Mouse (Mus musculus) regulatory T cell (primary cell): ENCODE measurements around the gene Elk4.

Experiments used
- in situ Hi-C: fragments of 300-600 bp; cut with MboI, MseI; formaldehyde crosslinking; loops from one replicate; pipeline ENCODE4 v1.15.1; 2025; ENCODE audit warnings: high pct_unique_total_duplicates

Gene Elk4

GRCm38 (mm10) chr1:131983806-131984205, 23.6 kb upstream of the Elk4 start:
- in situ Hi-C loops: loop anchor here (10.0 kb wide), 1 partner anchor 1099 kb away; the partner anchor contains the start of gene Il24

DNA sequence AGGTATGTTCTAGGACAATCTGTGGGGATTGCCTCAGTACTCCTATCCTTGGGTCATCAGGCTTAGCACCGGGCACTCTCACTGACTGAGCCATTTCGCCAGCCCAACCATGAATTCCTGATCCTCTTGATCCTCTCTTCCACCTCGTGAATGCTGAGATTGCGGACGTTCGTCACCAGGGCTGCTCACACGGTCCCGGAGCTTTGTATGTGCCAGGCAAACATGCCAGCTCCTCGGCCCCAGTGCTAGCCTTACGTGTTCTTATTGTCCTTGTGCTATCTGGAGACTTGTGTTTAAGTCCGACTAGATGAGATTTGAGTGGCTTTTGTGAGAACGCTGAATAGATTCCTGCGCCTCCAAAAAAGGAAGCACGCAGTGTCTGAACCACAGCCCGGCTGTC, 20.0 kb upstream of the Elk4 start:
- in situ Hi-C loops: loop anchor here (10.0 kb wide), 1 partner anchor 1103 kb away; the partner anchor contains the start of gene Il24

- in situ Hi-C loops: loop anchor here (10.0 kb wide), 1 partner anchor 1105 kb away; the partner anchor contains the start of gene Il24
Observed at GRCm38 (mm10) chr1:131989476-131989875, 17.9 kb upstream of the Elk4 start.

DNA sequence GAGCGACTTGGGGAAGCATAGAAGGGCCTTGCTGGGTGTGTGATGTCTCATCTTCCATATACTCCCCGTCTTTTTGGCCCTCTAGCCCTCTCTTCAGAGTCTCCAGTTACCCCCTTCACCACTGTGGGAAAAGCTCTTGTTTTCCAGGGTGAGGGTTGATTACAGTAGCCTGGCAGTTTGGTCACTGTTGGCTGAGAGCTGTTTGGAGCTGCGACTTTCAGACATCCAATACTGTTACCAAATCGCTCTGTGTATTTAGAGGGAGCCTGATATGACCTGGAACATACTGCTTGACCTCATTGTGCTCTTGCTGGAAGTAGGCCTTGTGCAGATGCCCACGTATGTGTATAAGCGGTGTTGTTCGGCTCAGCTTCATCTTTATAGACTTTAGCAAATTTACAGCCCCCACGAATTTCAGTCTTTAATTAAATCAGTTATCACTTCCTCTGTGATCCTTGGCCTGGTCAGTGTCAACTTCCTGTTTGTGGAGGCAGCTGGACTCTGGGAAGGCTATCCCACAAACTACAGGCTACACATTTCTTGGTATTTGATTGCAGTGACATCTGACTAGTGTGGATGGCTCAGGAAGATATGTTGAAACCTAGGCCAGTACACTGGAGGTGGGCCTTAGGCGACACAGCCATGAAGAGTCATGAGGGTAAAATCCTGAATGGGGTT, 17.2 kb upstream of the Elk4 start:
- in situ Hi-C loops: no loop called here

DNA sequence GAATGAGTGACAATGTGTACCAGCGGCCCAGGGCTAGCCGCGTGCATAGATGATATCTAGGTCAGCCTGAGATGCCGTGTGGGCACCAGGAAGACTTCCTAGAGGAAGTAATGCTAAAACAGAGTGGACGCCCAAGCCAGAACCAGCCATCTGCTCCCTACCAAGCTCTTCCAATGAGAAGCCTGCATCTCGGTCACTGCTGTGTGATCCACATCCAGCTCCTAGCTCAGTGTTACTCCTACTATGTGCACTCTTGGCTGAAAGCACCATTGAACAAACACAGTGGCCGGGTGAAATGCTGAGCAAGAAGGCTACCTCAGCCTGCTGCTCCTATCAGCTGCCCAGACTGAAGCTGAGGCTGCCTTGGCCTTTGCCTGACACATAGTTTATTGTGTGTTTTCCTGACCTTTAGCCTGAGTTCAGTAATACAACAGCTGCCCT, 14.8 kb upstream of the Elk4 start:
- in situ Hi-C loops: no loop called here

- in situ Hi-C loops: no loop called here
Observed at GRCm38 (mm10) chr1:131993169-131994040, 14.0 kb upstream of the Elk4 start.

GRCm38 (mm10) chr1:131995062-131995461, 12.3 kb upstream of the Elk4 start:
- in situ Hi-C loops: loop anchor here (5.0 kb wide), 2 partner anchors 52 to 112 kb away; no protein-coding TSS in a partner anchor

DNA sequence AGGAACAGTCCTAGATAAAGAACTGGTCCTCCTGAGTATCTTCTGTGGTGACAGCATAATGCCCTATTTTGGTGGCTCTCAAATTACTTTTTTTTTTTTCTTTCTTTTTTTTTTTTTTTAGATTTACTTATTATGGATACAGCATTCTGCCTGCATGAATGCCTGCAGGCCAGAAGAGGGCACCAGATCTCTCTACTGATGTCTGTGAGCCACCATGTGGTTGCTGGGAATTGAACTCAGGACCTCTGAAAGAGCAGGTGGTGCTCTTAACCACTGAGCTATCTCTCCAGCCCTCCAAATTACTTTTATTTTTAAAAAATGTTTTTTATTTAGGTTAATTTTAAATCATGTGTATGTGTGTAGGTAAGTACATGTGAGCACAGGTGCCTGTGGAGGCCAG, 6.9 kb upstream of the Elk4 start:
- in situ Hi-C loops: no loop called here

- in situ Hi-C loops: no loop called here
Observed at GRCm38 (mm10) chr1:132001880-132002330, 5.5 kb upstream of the Elk4 start.

DNA sequence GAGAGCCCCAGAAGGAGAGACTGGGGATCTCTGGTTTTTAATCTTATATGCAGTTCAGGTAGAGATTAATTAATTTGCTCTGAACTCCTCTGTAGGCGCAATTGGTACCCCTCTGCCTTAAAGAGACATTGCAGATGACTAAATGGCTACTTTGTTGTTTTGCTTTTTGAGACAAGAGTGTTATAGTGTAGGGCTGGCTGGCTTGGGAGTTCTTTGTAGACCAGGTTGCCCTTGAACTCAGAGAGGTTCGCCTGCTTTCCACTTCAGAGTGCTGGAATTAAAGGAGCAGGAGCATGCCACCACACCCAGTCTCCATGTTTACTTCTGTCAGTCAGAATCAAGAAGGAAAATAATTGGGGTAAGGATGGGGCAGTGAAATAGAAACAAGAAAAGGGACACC, 4.3 kb upstream of the Elk4 start:
- in situ Hi-C loops: no loop called here

- in situ Hi-C loops: no loop called here
Observed at GRCm38 (mm10) chr1:132003817-132004216, 3.6 kb upstream of the Elk4 start.

- in situ Hi-C loops: no loop called here
Observed at GRCm38 (mm10) chr1:132004574-132005180, 2.7 kb upstream of the Elk4 start.

DNA sequence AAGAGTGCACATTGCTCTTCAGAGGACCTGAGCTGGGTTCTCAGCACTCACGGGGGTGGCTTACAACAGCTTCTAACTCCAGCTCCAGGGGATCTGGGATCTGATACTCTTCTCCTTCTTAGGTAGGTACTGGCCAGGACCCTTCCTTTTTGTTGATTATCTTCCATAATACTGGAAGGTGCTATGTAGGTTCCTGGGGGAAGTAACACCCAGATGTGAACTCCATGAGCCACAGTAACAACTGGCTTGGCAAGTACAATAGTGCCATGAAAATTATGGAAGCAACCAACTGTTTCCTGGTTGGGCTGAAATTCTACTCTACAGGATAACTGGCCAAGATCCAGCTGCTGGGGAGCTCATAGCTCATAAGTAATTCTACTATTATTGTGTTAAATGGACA, 1.9 kb upstream of the Elk4 start:
- in situ Hi-C loops: no loop called here

DNA sequence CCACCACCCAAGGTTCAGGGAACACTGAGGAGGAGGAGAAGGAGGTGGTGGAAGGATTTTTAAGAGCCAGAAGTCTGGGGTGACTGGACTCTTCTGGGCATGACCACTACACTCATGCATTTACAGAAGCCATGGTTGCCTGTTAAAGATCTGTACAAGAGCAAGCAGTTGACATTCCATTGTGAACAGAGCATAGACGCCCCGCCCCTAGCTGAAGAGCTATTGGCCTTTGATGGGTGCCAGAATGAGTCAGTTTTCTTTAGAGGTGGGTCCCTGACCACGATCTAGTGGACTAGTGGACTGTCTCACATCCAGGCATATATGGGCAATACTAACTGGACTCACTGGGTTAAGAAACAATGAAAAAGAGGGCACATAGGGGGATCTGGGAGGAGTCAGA, 1.4 kb upstream of the Elk4 start:
- in situ Hi-C loops: no loop called here

- in situ Hi-C loops: no loop called here
Observed at GRCm38 (mm10) chr1:132006721-132007120, 686 bp upstream of the Elk4 start.

GRCm38 (mm10) chr1:132007828-132008827, 721 bp downstream of the Elk4 start:
- in situ Hi-C loops: no loop called here

DNA sequence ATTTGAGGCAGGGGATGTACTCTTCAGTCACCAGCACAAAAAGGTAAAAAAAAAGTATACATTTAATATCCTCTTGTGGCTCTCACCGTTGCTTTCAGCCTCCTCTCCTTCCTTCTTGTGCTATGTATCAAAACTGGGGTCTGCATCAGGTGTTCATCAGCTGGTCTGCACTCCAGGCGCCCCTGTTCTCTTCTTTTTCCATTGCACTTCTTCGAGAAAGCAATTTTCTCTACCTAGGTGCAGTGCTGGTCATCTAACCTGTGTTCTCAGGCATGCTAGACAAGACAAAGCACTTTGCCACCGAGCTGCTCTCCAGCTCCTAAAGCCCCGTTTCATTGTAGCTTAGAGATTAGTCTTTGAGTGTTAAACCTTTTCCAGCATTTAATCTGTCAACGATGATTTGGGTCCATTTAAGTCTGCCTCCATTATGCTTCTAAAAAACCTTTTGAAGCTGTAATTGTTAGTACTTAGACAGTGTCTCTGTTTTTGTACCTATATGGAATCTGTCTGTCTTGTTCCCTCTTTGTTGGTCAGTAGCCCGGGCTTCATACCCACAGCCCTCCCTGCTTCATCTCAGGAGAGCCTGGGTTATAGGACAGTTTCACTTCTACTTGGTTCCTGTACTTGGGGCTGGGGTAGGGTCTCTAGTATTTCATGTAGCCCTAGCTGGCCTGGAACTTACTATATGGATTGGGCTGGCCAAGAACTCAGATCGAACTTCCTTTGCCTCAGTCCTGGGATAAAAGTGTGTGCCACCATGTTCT, 1.7 kb downstream of the Elk4 start:
- in situ Hi-C loops: no loop called here

DNA sequence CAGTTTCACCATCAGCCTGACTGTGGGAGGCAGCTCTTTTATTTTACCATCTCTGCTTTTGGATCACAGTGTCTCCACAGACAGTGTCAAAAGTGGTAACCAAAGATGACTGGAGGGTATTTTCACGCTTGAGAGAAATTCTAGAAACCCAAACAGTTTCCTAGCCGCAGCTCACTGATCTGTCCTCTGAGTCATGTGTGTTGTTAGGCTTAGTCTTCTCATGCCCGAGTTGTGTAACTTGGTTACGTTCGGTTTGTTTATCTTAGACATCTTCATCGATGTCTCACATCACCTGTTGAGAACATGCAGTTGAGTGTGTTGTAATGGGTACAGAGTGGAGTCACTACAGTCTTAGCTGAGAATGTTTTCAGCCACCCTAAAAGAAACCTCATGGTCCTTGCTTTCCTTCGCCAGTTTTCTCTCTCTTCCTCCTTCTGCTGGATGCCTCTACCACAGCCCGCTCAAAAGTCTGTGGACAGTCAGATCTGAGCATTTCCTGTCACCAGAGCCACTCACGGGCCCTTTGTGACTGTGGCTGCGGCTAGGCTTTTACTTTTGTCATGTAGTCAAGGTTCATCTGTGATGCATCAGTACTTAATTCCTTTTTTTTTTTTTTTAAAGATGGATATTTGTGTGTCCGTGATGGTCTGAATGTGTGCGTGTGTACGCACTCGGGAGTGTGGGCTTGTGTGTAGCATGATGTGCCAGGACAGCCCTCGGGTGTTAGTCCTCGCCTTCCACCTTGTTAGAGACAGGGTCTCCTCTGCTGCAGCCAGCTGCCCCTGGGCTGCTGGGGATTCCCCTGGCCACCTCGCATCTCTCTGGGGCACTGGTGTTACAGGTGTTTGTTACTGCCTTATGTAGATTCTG, 3.5 kb downstream of the Elk4 start:
- in situ Hi-C loops: loop anchor here (5.0 kb wide), 1 partner anchor 1001 kb away; no protein-coding TSS in a partner anchor

- in situ Hi-C loops: loop anchor here (5.0 kb wide), 1 partner anchor 1001 kb away; no protein-coding TSS in a partner anchor
Observed at GRCm38 (mm10) chr1:132011785-132012184, 4.4 kb downstream of the Elk4 start.
